Mouse (Mus musculus): ENCODE data around the gene Rfx8.
A peak's percentile ranks its signal among the peaks of the same experiment; 100 is the strongest.

DNA sequence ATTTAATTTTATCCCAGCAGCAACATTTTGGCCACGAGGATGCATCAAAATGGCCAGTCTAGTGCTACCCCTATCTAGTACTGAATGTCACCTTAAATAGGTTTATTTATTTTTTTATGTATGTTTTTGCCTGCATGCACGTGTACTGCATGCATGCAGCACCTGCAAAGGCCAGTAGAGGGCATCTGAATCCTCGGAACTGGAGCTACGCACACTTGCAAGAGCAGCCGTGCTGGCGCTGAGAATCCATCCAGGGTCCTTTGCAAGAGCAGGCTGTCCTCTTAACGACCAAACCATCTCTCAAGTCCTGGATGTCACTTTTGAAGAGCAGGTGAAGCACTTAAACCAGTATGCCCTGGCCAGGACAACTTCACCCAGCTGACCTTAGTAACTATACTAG, 79.1 kb downstream of the Rfx8 start:
- TF ChIP-seq EP300 (IDR thresholded peaks at IDR 0.05): no peak
- peak; percentile 26; the same call in 1 of the 2 replicates for TF ChIP-seq CTCF (IDR thresholded peaks at IDR 0.05)

Measured in lung, postnatal 0 days (tissue).